Mouse (Mus musculus): ENCODE results near the gene Atg3. TPM values are rescaled to one million over a fixed set of nuclear protein-coding genes. Genes with fewer than 3 reads are reported as not detected.
A peak's percentile ranks its signal among the peaks of the same experiment; 100 is the strongest.

The Atg3 gene
- total and polyA plus RNA-seq, 3 experiments, result 7.6 to 22.7 (median 19.1) TPM

- H3K9ac ChIP-seq (ENCODE audit: low read depth, low read length), result no peak overlapping the region
Measured at GRCm38 (mm10) chr16:45192613-45193012, 34.0 kb downstream of the Atg3 start.

GRCm38 (mm10) chr16:45196816-45197215, 38.2 kb downstream of the Atg3 start:
- H3K36me3 ChIP-seq (ENCODE audit: control insufficient read depth, insufficient read depth, low read length), result no peaks in the 10 kb centered on the region
- intact Hi-C loops (cut with DNase I), result loop anchor here (1.0 to 5.0 kb wide), 6 partner anchors 60 to 433 kb away; no protein-coding TSS in a partner anchor
- no peaks in the 10 kb centered on the region for H3K4me1 ChIP-seq (ENCODE audit: control insufficient read depth, insufficient read depth, low read length)
- no peak overlapping the region for H3K4me3 ChIP-seq
- DNase-seq, result peak; percentile 25 to 43
- no peaks in the 10 kb centered on the region for H3K27me3 ChIP-seq (ENCODE audit: control insufficient read depth, insufficient read depth, low read length)
- no peaks in the 10 kb centered on the region for H3K79me2 ChIP-seq (replicated peaks; ENCODE audit: control insufficient read depth, insufficient read depth, low read length)
- H3K9ac ChIP-seq (ENCODE audit: low read depth, low read length), result no peak overlapping the region
- WGBS, result 28% methylated on average over 6 of the region's 6 CpGs
- TF ChIP-seq POLR2A (IDR thresholded peaks at IDR 0.05; ENCODE audit: insufficient read depth, low read depth, low read length), result no peak
- TF ChIP-seq CTCF (IDR thresholded peaks at IDR 0.05), result peak; percentile 79
- no peak overlapping the region for H3K27ac ChIP-seq

More at GRCm38 (mm10) chr16:45192613-45193012, 34.0 kb downstream of the Atg3 start:
- no peak overlapping the region for H3K27ac ChIP-seq
- H3K79me2 ChIP-seq (replicated peaks; ENCODE audit: control insufficient read depth, insufficient read depth, low read length), result no peaks in the 10 kb centered on the region
- H3K36me3 ChIP-seq (ENCODE audit: control insufficient read depth, insufficient read depth, low read length), result no peaks in the 10 kb centered on the region
- no peaks in the 10 kb centered on the region for H3K4me1 ChIP-seq (ENCODE audit: control insufficient read depth, insufficient read depth, low read length)
- no peak overlapping the region for H3K4me3 ChIP-seq
- WGBS, result 6% methylated on average over 1 of the region's 1 CpGs
- intact Hi-C loops (cut with DNase I), result no loop called here
- DNase-seq, result peak; percentile 60 to 73
- no peaks in the 10 kb centered on the region for H3K27me3 ChIP-seq (ENCODE audit: control insufficient read depth, insufficient read depth, low read length)
- TF ChIP-seq POLR2A (IDR thresholded peaks at IDR 0.05; ENCODE audit: insufficient read depth, low read depth, low read length) (no peak), CTCF (IDR thresholded peaks at IDR 0.05) (peak; percentile 100; the same call in 1 of the 2 replicates), EP300 (IDR thresholded peaks at IDR 0.05; ENCODE audit: insufficient read depth, low read depth, low read length) (0 out of 2 replicates have a peak, but pooled peaks have one; percentile 31)

- WGBS, result 95% methylated on average over 2 of the region's 2 CpGs
- Histone ChIP-seq H3K36me3 (ENCODE audit: control insufficient read depth, insufficient read depth, low read length) (no peaks in the 10 kb centered on the region), H3K27ac (no peak overlapping the region), H3K4me1 (ENCODE audit: control insufficient read depth, insufficient read depth, low read length) (no peaks in the 10 kb centered on the region), H3K27me3 (ENCODE audit: control insufficient read depth, insufficient read depth, low read length) (no peaks in the 10 kb centered on the region), H3K79me2 (replicated peaks; ENCODE audit: control insufficient read depth, insufficient read depth, low read length) (no peaks in the 10 kb centered on the region), H3K4me3 (no peak overlapping the region), H3K9ac (ENCODE audit: low read depth, low read length) (no peak overlapping the region)
- intact Hi-C loops (cut with DNase I), result no loop called here
- DNase-seq, result no peak
- TF ChIP-seq POLR2A (IDR thresholded peaks at IDR 0.05; ENCODE audit: insufficient read depth, low read depth, low read length), result no peak
- TF ChIP-seq CTCF (IDR thresholded peaks at IDR 0.05), result no peak
- no peak for TF ChIP-seq EP300 (IDR thresholded peaks at IDR 0.05; ENCODE audit: insufficient read depth, low read depth, low read length)
Measured at GRCm38 (mm10) chr16:45201395-45201794, 42.8 kb downstream of the Atg3 start.

- Histone ChIP-seq H3K27ac (no peak overlapping the region), H3K9ac (ENCODE audit: low read depth, low read length) (no peak overlapping the region), H3K79me2 (replicated peaks; ENCODE audit: control insufficient read depth, insufficient read depth, low read length) (no peaks in the 10 kb centered on the region), H3K4me3 (no peak overlapping the region), H3K36me3 (ENCODE audit: control insufficient read depth, insufficient read depth, low read length) (no peaks in the 10 kb centered on the region), H3K4me1 (ENCODE audit: control insufficient read depth, insufficient read depth, low read length) (no peaks in the 10 kb centered on the region), H3K27me3 (ENCODE audit: control insufficient read depth, insufficient read depth, low read length) (no peaks in the 10 kb centered on the region)
- WGBS, result 55% methylated on average over 4 of the region's 4 CpGs
- intact Hi-C loops (cut with DNase I), result no loop called here
- DNase-seq, result no peak
- no peak for TF ChIP-seq POLR2A (IDR thresholded peaks at IDR 0.05; ENCODE audit: insufficient read depth, low read depth, low read length)
Measured at GRCm38 (mm10) chr16:45204438-45204837, 45.9 kb downstream of the Atg3 start.

- Histone ChIP-seq H3K79me2 (replicated peaks; ENCODE audit: control insufficient read depth, insufficient read depth, low read length) (no peaks in the 10 kb centered on the region), H3K27ac (no peak overlapping the region), H3K4me3 (no peak overlapping the region), H3K9ac (ENCODE audit: low read depth, low read length) (no peak overlapping the region), H3K4me1 (ENCODE audit: control insufficient read depth, insufficient read depth, low read length) (no peaks in the 10 kb centered on the region), H3K27me3 (ENCODE audit: control insufficient read depth, insufficient read depth, low read length) (no peaks in the 10 kb centered on the region), H3K36me3 (ENCODE audit: control insufficient read depth, insufficient read depth, low read length) (no peaks in the 10 kb centered on the region)
- WGBS, result 73% methylated on average over 12 of the region's 12 CpGs
- TF ChIP-seq CTCF (IDR thresholded peaks at IDR 0.05), result no peak
- no peak for TF ChIP-seq POLR2A (IDR thresholded peaks at IDR 0.05; ENCODE audit: insufficient read depth, low read depth, low read length)
- TF ChIP-seq EP300 (IDR thresholded peaks at IDR 0.05; ENCODE audit: insufficient read depth, low read depth, low read length), result no peak
- DNase-seq, result no peak
- intact Hi-C loops (cut with DNase I), result no loop called here
Measured at GRCm38 (mm10) chr16:45204859-45205670, 46.5 kb downstream of the Atg3 start.

GRCm38 (mm10) chr16:45222016-45222415, 63.4 kb downstream of the Atg3 start:
- no peak for TF ChIP-seq EP300 (IDR thresholded peaks at IDR 0.05; ENCODE audit: insufficient read depth, low read depth, low read length)
- WGBS, result 60% methylated on average over 2 of the region's 2 CpGs
- Histone ChIP-seq H3K27ac (no peak overlapping the region), H3K4me1 (ENCODE audit: control insufficient read depth, insufficient read depth, low read length) (no peaks in the 10 kb centered on the region; the same call in 1 of the 2 replicates), H3K27me3 (ENCODE audit: control insufficient read depth, insufficient read depth, low read length) (no peaks in the 10 kb centered on the region), H3K9ac (ENCODE audit: low read depth, low read length) (no peak overlapping the region), H3K79me2 (replicated peaks; ENCODE audit: control insufficient read depth, insufficient read depth, low read length) (no peaks in the 10 kb centered on the region), H3K36me3 (ENCODE audit: control insufficient read depth, insufficient read depth, low read length) (no peaks in the 10 kb centered on the region), H3K4me3 (no peak overlapping the region)
- intact Hi-C loops (cut with DNase I), result no loop called here
- DNase-seq, result no peak

All from heart, adult 2 months (tissue).